Mouse (Mus musculus) MEL (cell line): ENCODE measurements around the gene Tbc1d2b.

Experiments used
- ELF1 ChIP-seq: IDR thresholded peaks from 2 replicates; pipeline ENCODE4 v1.6.1; 2014; ENCODE audit warnings: low read depth, mild to moderate bottlenecking, inconsistent platforms, low read length, improper control_type of control experiment, moderate library complexity
- EP300 ChIP-seq, 2 experiments: IDR thresholded peaks; 2 replicates each; pipeline ENCODE4 v1.6.1; 2011; ENCODE audit warnings: improper control_type of control experiment in 2 of 2, low read length in 2 of 2, low read depth in 1 of 2, mild to moderate bottlenecking in 1 of 2
- HCFC1 ChIP-seq: IDR thresholded peaks from 2 replicates; pipeline ENCODE4 v1.6.1; 2012; ENCODE audit warnings: low read depth, mild to moderate bottlenecking, inconsistent platforms, low read length, improper control_type of control experiment, moderate library complexity
- JUND ChIP-seq: IDR thresholded peaks from 2 replicates; pipeline ENCODE4 v1.6.1; 2011; ENCODE audit warnings: low read depth, mild to moderate bottlenecking, improper control_type of control experiment, low read length
- KAT2A ChIP-seq: conservative IDR thresholded peaks from 2 replicates; pipeline ENCODE4 v1.6.1; 2012; ENCODE audit warnings: low read depth, low read length, improper control_type of control experiment, inconsistent platforms
- POLR2A ChIP-seq, 2 experiments: IDR thresholded peaks; 2 replicates each; pipeline ENCODE4 v1.6.1; 2011 to 2012; ENCODE audit warnings: low read length in 2 of 2, mild to moderate bottlenecking in 2 of 2, control low read depth in 1 of 2, improper control_type of control experiment in 1 of 2, low read depth in 1 of 2, moderate library complexity in 1 of 2; ENCODE audit not compliant: control insufficient read depth in 1 of 2, insufficient read depth in 1 of 2, poor library complexity in 1 of 2
- USF1 ChIP-seq: IDR thresholded peaks from 2 replicates; pipeline ENCODE4 v1.6.1; 2014; ENCODE audit warnings: low read depth, mild to moderate bottlenecking, inconsistent platforms, low read length, improper control_type of control experiment, moderate library complexity

- TF ChIP-seq USF1: no peak
- TF ChIP-seq ELF1: no peak
- TF ChIP-seq POLR2A (IDR thresholded peaks at IDR 0.05; ENCODE audit: control insufficient read depth in 1 of 2, insufficient read depth in 1 of 2, low read depth in 1 of 2, low read length in 2 of 2, poor library complexity in 1 of 2): no peak
- TF ChIP-seq HCFC1: no peak
- TF ChIP-seq JUND: no peak
- no peak for TF ChIP-seq EP300 (IDR thresholded peaks at IDR 0.05; ENCODE audit: low read depth in 1 of 2, low read length in 2 of 2)
- TF ChIP-seq KAT2A: no peak
Observed at GRCm38 (mm10) chr9:90316300-90316699, 45.7 kb upstream of the Tbc1d2b start.
